In genomic region chr11:96732657-96733056, GRCm38 (mm10) we compare ENCODE assay signal across 14 mouse cellular contexts. TPM values are rescaled to one million over a fixed set of nuclear protein-coding genes. Genes with fewer than 3 reads are reported as not detected.
DNase-seq lines count a peak whose midpoint lies in the region; ATAC-seq and TF ChIP-seq lines count a peak whose summit lies in the region.
"Had no signal": no experiment of that assay in that cellular context is flagged by ENCODE, and none has a peak within 500 bp of the region (broad histone marks: within the 10 kb centered on the region; RNA-seq: fewer than 3 reads in every experiment).

No protein-coding gene starts in this region.

- H3K9ac ChIP-seq in lung, postnatal 0 days (replicated peaks; ENCODE audit: low read depth), result no peak overlapping the region
- no peak overlapping the region for H3K9ac ChIP-seq in hindbrain, embryonic 15.5 days
- no peak overlapping the region for H3K9ac ChIP-seq in kidney, postnatal 0 days (ENCODE audit: low read depth, low read length)
- H3K9ac ChIP-seq in stomach, embryonic 15.5 days, result no peak overlapping the region
- H3K9ac ChIP-seq: embryonic facial prominence, embryonic 12.5 days; midbrain, embryonic 15.5 days had no signal

- H3K4me2 ChIP-seq in lung, postnatal 0 days (replicated peaks; ENCODE audit: low read depth, low read length), result no peak overlapping the region
- H3K4me2 ChIP-seq in hindbrain, embryonic 15.5 days, result no peak overlapping the region
- H3K4me2 ChIP-seq in kidney, postnatal 0 days (ENCODE audit: low read length), result no peak overlapping the region; the same call in 1 of the 2 replicates
- H3K4me2 ChIP-seq in stomach, embryonic 15.5 days, result no peak overlapping the region
- H3K4me2 ChIP-seq: embryonic facial prominence, embryonic 12.5 days; midbrain, embryonic 15.5 days had no signal

- peak; percentile 32 for DNase-seq in lung, postnatal 0 days (ENCODE audit: low spot score)
- DNase-seq in lung, postnatal 36 days, result no peak
- DNase-seq in kidney, postnatal 0 days (ENCODE audit: low spot score), result no peak
- no peak for DNase-seq in left cerebral cortex, adult 2 months (ENCODE audit: extremely low spot score in 1 of 2, low spot score in 2 of 2)
- DNase-seq: cerebellum, adult 11 months; heart, adult 18-20 months; lung, adult 2 months; right cerebral cortex, postnatal 14 days had no signal

- 38% methylated on average over 4 of the region's 4 CpGs for WGBS in lung, postnatal 0 days
- 32% methylated on average over 4 of the region's 4 CpGs for WGBS in hindbrain, embryonic 15.5 days
- 37% methylated on average over 4 of the region's 4 CpGs for WGBS in kidney, postnatal 0 days
- 39% methylated on average over 4 of the region's 4 CpGs for WGBS in stomach, embryonic 15.5 days

- ATAC-seq in lung, postnatal 0 days, result no peak
- no peak for ATAC-seq in hindbrain, embryonic 15.5 days (ENCODE audit: low FRiP score, low read depth)
- ATAC-seq in kidney, postnatal 0 days (replicated peaks; ENCODE audit: low FRiP score, low read depth), result 0 out of 2 replicates have a peak, but pooled peaks have one; percentile 45
- ATAC-seq in stomach, embryonic 15.5 days (ENCODE audit: insufficient read depth, low FRiP score, low read depth), result peak; percentile 70
- no peak for ATAC-seq in inflammation-experienced regulatory T-cells, adult 6 months
- ATAC-seq: CD4-positive, CD25-positive, alpha-beta regulatory T cell, adult 4 months; midbrain, embryonic 15.5 days had no signal

- intact Hi-C loops in left cerebral cortex, adult 2 months (cut with DNase I), result no loop called here

- no peak for TF ChIP-seq CTCF in lung, postnatal 0 days (IDR thresholded peaks at IDR 0.05)
- no peak for TF ChIP-seq CTCF in kidney, postnatal 0 days (IDR thresholded peaks at IDR 0.05; ENCODE audit: low read depth)
- TF ChIP-seq CTCF in left cerebral cortex, adult 2 months (IDR thresholded peaks at IDR 0.05), result no peak

- no peak for TF ChIP-seq EP300 in lung, postnatal 0 days (IDR thresholded peaks at IDR 0.05)

- H3K27ac ChIP-seq in lung, postnatal 0 days (ENCODE audit: low read length), result no peak overlapping the region
- 0 out of 2 replicates have a peak overlapping the region, but pooled peaks have one; percentile 50 for H3K27ac ChIP-seq in hindbrain, embryonic 15.5 days (replicated peaks)
- peak overlapping the region; percentile 61 for H3K27ac ChIP-seq in kidney, postnatal 0 days
- peak overlapping the region; percentile 44; the same call in 1 of the 2 replicates for H3K27ac ChIP-seq in stomach, embryonic 15.5 days
- no peak overlapping the region for H3K27ac ChIP-seq in left cerebral cortex, adult 2 months
- H3K27ac ChIP-seq: embryonic facial prominence, embryonic 12.5 days; midbrain, embryonic 15.5 days had no signal

- no peaks in the 10 kb centered on the region; the same call in 1 of the 2 replicates for H3K4me1 ChIP-seq in lung, postnatal 0 days (ENCODE audit: insufficient read depth, low read depth, low read length)
- peaks cover 35% of the 10 kb centered on the region for H3K4me1 ChIP-seq in hindbrain, embryonic 15.5 days (replicated peaks)
- peaks cover 15% of the 10 kb centered on the region for H3K4me1 ChIP-seq in kidney, postnatal 0 days (replicated peaks; ENCODE audit: insufficient read depth, low read length)
- peaks cover 8% of the 10 kb centered on the region; the same call in 1 of the 2 replicates for H3K4me1 ChIP-seq in stomach, embryonic 15.5 days

- no peaks in the 10 kb centered on the region for H3K36me3 ChIP-seq in lung, postnatal 0 days (ENCODE audit: insufficient read depth, low read length)
- H3K36me3 ChIP-seq in hindbrain, embryonic 15.5 days, result no peaks in the 10 kb centered on the region
- H3K36me3 ChIP-seq in kidney, postnatal 0 days (ENCODE audit: insufficient read depth, low read length), result no peaks in the 10 kb centered on the region
- no peaks in the 10 kb centered on the region for H3K36me3 ChIP-seq in stomach, embryonic 15.5 days
- H3K36me3 ChIP-seq: embryonic facial prominence, embryonic 12.5 days; midbrain, embryonic 15.5 days had no signal

- H3K9me3 ChIP-seq in lung, postnatal 0 days (ENCODE audit: low read length), result no peaks in the 10 kb centered on the region
- no peaks in the 10 kb centered on the region for H3K9me3 ChIP-seq in hindbrain, embryonic 15.5 days
- H3K9me3 ChIP-seq in kidney, postnatal 0 days (replicated peaks; ENCODE audit: low read length), result no peaks in the 10 kb centered on the region
- no peaks in the 10 kb centered on the region for H3K9me3 ChIP-seq in stomach, embryonic 15.5 days
- H3K9me3 ChIP-seq: embryonic facial prominence, embryonic 12.5 days; midbrain, embryonic 15.5 days had no signal

- no peak overlapping the region for H3K4me3 ChIP-seq in lung, postnatal 0 days (ENCODE audit: low read depth, low read length)
- H3K4me3 ChIP-seq in hindbrain, embryonic 15.5 days, result no peak overlapping the region
- H3K4me3 ChIP-seq in kidney, postnatal 0 days (replicated peaks; ENCODE audit: low read depth, low read length), result no peak overlapping the region
- H3K4me3 ChIP-seq in stomach, embryonic 15.5 days (replicated peaks), result no peak overlapping the region
- no peak overlapping the region for H3K4me3 ChIP-seq in left cerebral cortex, adult 2 months
- H3K4me3 ChIP-seq: embryonic facial prominence, embryonic 12.5 days; midbrain, embryonic 15.5 days had no signal

- no peaks in the 10 kb centered on the region for H3K27me3 ChIP-seq in lung, postnatal 0 days (replicated peaks; ENCODE audit: insufficient read depth, low read length)
- no peaks in the 10 kb centered on the region for H3K27me3 ChIP-seq in hindbrain, embryonic 15.5 days
- H3K27me3 ChIP-seq in kidney, postnatal 0 days (ENCODE audit: insufficient read depth, low read length), result no peaks in the 10 kb centered on the region
- H3K27me3 ChIP-seq in stomach, embryonic 15.5 days (replicated peaks), result no peaks in the 10 kb centered on the region

RNA-seq across cellular contexts. Expression of gene Snx11, which starts 44.7 kb away (rescaled TPM):
- 18.4 and 18.7 TPM in 2 replicates for polyA plus RNA-seq in lung, postnatal 0 days (2015; fragmentation: Nextera tagmentation; extraction: Ambion mirVana)
- 55.6 and 64.2 TPM in 2 replicates for polyA plus RNA-seq in hindbrain, embryonic 15.5 days (2015; fragmentation: Nextera tagmentation; extraction: Ambion mirVana)
- polyA plus RNA-seq in kidney, postnatal 0 days (2015; fragmentation: Nextera tagmentation; extraction: Ambion mirVana), result 17.6 and 19.8 TPM in 2 replicates
- 16.5 and 17.4 TPM in 2 replicates for polyA plus RNA-seq in stomach, embryonic 15.5 days (2015; fragmentation: Nextera tagmentation; extraction: Ambion mirVana)
- total RNA-seq in left cerebral cortex, adult 2 months (2021), result 10 to 100 TPM; 49.7 to 52.2 TPM
- 10 to 100 TPM; 21.7 to 24.6 (median 23.0) TPM for polyA plus RNA-seq in inflammation-experienced regulatory T-cells, adult 6 months (2017; shearing (Covaris generic))

RNA-seq across cellular contexts. Expression of gene Cbx1, which starts 56.3 kb away (rescaled TPM):
- polyA plus RNA-seq in lung, postnatal 0 days (2015; fragmentation: Nextera tagmentation; extraction: Ambion mirVana), result 48.6 and 54.0 TPM in 2 replicates
- polyA plus RNA-seq in hindbrain, embryonic 15.5 days (2015; fragmentation: Nextera tagmentation; extraction: Ambion mirVana), result 66.0 and 78.0 TPM in 2 replicates
- polyA plus RNA-seq in kidney, postnatal 0 days (2015; fragmentation: Nextera tagmentation; extraction: Ambion mirVana), result 101 and 106 TPM in 2 replicates
- polyA plus RNA-seq in stomach, embryonic 15.5 days (2015; fragmentation: Nextera tagmentation; extraction: Ambion mirVana), result 99.1 and 99.2 TPM in 2 replicates
- total RNA-seq in left cerebral cortex, adult 2 months (2021), result 10 to 100 TPM; 45.5 to 46.5 TPM
- polyA plus RNA-seq in inflammation-experienced regulatory T-cells, adult 6 months (2017; shearing (Covaris generic)), result 10 to 100 TPM; 52.0 to 73.0 (median 54.7) TPM

Comparison
In these comparisons a context has a peak if more than half of its experiments do, and no peak if none do; other contexts are left out.
1. ATAC-seq: peak in kidney, postnatal 0 days (single experiment) and stomach, embryonic 15.5 days (single experiment); none in lung, postnatal 0 days (single experiment), hindbrain, embryonic 15.5 days (single experiment) and inflammation-experienced regulatory T-cells, adult 6 months (single experiment).
2. H3K27ac ChIP-seq: peak in hindbrain, embryonic 15.5 days (single experiment), kidney, postnatal 0 days (single experiment) and stomach, embryonic 15.5 days (single experiment); none in lung, postnatal 0 days (single experiment) and left cerebral cortex, adult 2 months (single experiment).